Mouse (Mus musculus) cortical plate, adult 2 months (tissue): ENCODE measurements around the gene Dse. TPM values are rescaled to one million over a fixed set of nuclear protein-coding genes. Genes with fewer than 3 reads are reported as not detected.

Source experiments
- H3K27ac ChIP-seq: fragments of 200-500 bp; 2 replicates; pipeline ENCODE4 v1.5.1; 2012; ENCODE audit warnings: low read length, control low read depth, inconsistent platforms; ENCODE audit not compliant: insufficient read depth
- H3K4me1 ChIP-seq: fragments of 200-500 bp; 2 replicates; pipeline ENCODE4 v1.6.1; 2011; ENCODE audit warnings: low read length; ENCODE audit not compliant: control insufficient read depth, insufficient read depth
- H3K4me3 ChIP-seq: fragments of 200-500 bp; 2 replicates; pipeline ENCODE4 v1.5.1; 2011; ENCODE audit warnings: mild to moderate bottlenecking, low read length, control low read depth; ENCODE audit not compliant: insufficient read depth
- CTCF ChIP-seq: fragments of 200-500 bp; IDR thresholded peaks from 2 replicates; pipeline ENCODE4 v1.5.1; 2011; ENCODE audit warnings: mild to moderate bottlenecking, control low read depth, low read length; ENCODE audit not compliant: insufficient read depth; ENCODE audit errors: extremely low read depth
- POLR2A ChIP-seq: fragments of 200-500 bp; IDR thresholded peaks from 2 replicates; pipeline ENCODE4 v1.6.1; 2011; ENCODE audit warnings: mild to moderate bottlenecking, low read length, control low read depth; ENCODE audit not compliant: insufficient read depth; ENCODE audit errors: extremely low read depth
- polyA plus RNA-seq: library from polyadenylated mRNA; depleted of rRNA; stranded (reverse); fragments of >200 nt; gene quantifications from 2 replicates; pipeline ENCODE4 v1.2.3, GENCODE M21; 2012

Gene Dse
- polyA plus RNA-seq, 1 experiment: 2.8 TPM

DNA sequence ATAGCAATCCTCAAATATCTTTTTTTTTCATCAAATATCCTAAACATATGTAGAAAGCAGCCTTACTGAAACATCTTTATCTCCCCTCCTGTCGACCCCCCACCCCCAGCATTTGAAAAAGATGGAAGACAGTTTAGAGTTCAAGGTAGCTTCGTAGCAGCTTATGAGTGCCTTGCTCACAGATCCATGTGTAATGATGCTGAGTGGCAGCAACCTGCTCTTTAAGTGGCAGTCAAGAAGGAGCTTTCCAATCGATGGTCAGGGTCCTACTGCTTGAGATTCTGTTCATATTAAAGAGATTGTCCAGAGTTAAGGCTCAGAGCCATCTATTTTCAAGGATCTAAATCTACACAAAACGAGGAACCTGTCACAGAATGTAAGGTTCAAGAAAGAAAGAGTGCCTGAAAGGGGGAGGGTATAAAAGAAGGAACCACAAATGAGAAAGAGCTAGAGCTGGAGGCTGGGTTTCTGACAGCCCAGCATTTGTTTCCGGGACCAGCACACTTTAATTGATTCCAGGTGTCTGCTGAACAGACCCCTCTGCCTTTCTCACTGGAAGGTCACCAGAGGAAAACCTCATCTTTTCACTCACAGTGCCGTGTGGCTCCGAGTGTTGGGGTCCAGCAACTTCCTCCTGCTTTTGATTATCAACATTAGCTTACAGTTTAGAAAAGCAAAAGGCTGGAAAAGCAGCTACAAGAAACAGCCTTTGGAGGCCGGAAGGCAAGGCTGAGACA is 31.5 kb downstream of the Dse start:
- no peak overlapping the region for H3K27ac ChIP-seq
- H3K4me3 ChIP-seq: no peak overlapping the region
- no peaks in the 10 kb centered on the region for H3K4me1 ChIP-seq
- no peak for TF ChIP-seq POLR2A
- TF ChIP-seq CTCF: no peak

DNA sequence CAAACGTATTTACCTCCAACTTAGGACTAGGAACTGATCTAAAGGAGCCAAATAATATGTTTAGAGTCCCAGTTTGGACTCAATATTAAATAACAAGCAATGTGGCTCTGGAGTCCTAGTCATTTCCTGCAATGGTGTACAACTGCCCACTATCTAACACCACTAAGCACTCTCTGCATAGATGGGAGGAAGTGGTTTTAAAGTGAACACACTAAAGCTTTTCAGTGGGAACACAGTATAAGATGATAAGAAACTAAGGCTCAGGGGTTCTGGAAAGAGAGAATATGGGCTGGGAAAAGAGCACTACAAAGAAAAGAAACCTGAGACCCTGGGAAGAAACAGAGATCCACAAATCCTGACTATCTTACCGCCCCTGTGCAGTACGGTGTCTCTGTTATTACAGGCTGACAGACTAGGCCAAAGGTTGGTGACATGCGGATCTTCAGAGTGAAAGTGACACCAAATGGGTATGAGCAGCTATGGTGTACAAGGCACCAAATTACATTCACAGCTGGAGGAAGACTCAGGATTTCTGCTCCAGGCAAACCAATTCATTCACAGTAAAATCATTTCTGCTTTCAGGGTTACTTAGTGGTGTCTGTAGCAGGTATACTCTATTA is 34.7 kb downstream of the Dse start:
- Histone ChIP-seq H3K27ac (no peak overlapping the region), H3K4me3 (no peak overlapping the region), H3K4me1 (no peaks in the 10 kb centered on the region)
- TF ChIP-seq POLR2A (no peak), CTCF (no peak)

DNA sequence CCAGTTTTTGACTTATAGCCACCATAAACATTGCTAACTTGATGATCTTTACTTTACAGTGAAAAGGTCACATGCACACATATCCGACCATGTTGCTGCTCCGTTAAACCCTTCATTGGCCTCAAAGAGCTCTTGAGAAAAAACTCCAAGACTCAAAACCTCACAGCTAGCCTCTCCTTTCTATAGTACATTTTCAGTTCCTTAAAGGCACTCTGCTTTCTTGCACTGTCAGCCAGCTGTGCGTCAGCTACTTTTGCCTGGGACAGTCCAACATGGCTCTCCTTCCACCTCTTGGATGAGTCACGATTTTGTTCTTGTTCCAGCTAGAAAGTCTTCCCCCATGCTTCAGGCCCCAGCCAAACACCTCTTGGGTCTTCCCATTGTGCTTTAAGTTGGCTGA is 35.9 kb downstream of the Dse start:
- TF ChIP-seq CTCF (no peak), POLR2A (no peak)
- H3K4me3 ChIP-seq: no peak overlapping the region
- H3K27ac ChIP-seq: no peak overlapping the region
- no peaks in the 10 kb centered on the region for H3K4me1 ChIP-seq

DNA sequence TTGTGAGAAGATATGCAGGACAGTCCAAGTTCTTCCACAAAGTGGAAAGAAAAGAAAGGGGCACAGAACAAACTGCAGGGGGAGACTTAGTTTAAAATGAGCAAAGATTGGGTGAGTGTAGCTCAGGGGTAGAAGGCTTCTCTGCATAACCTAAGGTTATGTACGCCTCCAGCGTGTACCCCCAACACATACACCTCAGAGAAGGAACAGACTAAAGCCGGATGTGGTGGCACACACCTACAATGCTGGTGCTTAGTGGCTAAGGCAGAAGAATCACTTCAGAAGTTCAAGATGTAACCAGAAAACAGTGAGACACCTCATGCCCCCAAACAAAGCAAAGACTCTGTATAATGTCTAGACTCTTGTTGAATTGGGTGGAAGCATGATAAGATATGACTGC is 36.3 kb downstream of the Dse start:
- Histone ChIP-seq H3K4me1 (no peaks in the 10 kb centered on the region), H3K4me3 (no peak overlapping the region), H3K27ac (no peak overlapping the region)
- TF ChIP-seq CTCF (no peak), POLR2A (no peak)

DNA sequence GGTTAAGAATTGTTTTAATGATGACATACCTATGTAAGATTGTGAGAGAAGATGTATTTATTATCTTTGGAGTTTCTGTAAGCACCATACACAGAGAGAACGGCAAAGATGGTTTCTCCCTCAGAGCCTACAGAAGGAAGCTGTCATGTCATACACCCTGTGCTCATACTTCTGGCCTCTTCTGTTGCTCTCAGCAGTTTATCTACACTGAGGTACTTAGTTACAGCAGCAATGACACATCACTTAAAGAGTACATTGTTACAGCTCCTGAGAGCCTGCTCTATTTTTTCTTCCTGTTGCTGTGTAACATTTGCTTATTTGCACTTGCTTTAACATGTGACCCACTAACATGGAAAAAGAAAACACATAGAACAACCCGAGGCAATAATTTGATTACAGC is 40.5 kb downstream of the Dse start:
- TF ChIP-seq CTCF (no peak), POLR2A (no peak)
- H3K27ac ChIP-seq: no peak overlapping the region

DNA sequence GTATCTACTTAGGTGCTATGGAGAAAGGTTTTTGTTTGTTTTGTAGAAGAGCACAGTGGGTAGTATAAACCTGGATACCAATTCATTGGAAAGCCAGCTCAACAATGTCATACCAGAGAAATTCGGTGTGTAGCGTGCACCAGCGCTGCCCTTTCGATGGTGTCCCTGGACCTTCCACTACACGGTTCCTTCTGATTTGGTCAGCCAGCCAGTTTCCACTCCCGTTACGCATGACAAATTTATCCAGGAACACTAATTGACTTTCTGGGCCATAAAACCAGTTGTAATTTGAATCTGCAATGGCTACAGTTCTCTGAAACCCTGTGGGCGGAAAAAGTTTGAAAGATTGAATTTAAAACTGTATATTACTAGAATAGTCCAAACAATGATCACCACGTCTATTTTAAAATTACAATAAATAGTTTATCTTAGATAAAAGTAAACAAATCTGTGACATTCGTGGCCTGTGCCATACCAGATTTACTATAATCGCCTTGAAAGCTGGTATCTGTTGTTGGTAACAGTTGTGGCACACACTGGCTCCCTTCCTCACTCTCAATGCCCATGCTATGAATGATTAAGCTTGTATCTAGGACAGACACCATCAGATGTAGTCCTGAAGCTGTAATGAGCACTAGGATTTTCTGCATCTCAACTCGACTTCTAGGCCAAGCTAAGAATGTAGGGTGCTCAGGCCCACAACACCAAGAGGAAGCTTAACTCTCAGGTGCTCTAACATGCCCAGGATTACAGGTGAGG is 51.5 kb downstream of the Dse start:
- Histone ChIP-seq H3K27ac (no peak overlapping the region), H3K4me1 (no peaks in the 10 kb centered on the region), H3K4me3 (no peak overlapping the region)
- no peak for TF ChIP-seq CTCF
- no peak for TF ChIP-seq POLR2A

More for the DNA sequence above, 40.5 kb downstream of the Dse start:
- H3K4me3 ChIP-seq: no peak overlapping the region
- H3K4me1 ChIP-seq: no peaks in the 10 kb centered on the region

DNA sequence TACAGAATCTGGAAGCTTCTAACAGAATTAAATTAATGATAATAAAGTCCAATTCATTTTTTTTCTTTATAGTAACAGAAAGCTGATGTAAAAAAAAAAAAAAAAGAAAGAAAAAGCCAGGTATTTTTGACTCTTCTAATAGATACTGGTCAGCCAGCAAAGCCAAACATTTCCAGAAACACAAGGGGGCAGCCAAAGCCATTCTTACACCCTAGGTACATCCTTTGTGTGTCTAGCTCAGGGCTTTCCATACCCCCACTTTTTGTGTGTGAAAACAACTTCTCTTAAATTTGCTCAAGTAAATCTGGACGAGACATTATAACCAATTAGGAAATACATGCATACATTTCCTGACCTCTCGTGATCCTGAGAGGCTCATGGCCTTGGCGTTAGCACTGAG is 55.7 kb downstream of the Dse start:
- TF ChIP-seq CTCF (peak; percentile 19; the same call in 1 of the 2 replicates), POLR2A (no peak)
- Histone ChIP-seq H3K27ac (no peak overlapping the region), H3K4me3 (no peak overlapping the region), H3K4me1 (no peaks in the 10 kb centered on the region)

DNA sequence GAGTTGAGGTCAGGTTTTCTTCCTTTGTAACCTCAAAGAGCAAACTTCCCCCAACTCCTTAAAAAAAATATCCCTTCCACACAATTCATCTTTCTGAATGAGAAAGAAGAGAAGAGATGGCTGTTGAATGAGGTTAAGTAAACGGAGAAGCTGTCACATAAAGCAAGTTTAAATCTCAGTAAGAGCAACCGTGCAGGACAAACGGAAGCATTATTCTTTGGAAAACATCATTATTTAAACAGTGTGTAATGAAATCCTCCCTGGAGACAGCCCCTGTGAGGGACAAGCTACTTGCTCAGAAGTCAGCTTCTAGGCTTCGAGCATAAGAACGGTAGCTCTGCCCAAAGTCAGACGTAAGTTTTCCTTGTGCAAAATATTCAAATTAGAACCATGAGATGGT is 57.1 kb downstream of the Dse start:
- no peak for TF ChIP-seq POLR2A
- TF ChIP-seq CTCF: no peak
- Histone ChIP-seq H3K4me3 (no peak overlapping the region), H3K4me1 (no peaks in the 10 kb centered on the region), H3K27ac (no peak overlapping the region)

DNA sequence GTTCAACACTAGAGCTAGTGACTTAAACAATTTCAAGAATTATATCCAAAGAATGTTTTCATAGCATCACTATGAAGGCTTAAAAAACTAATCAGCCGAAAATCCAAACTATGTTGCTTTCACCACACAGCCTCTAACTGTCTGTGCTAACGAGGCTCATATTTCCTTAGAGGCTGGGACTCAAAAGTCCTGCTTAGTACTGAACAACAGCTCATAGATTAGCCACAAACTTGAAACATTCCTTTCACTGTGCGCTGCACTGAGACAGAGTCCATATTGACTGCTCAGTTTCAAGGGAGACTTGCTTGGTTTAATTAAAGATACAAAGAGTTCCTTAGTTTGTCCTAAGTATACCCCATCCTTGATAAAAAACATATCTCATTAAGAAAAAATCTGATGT is 57.7 kb downstream of the Dse start:
- Histone ChIP-seq H3K4me3 (no peak overlapping the region), H3K27ac (no peak overlapping the region), H3K4me1 (no peaks in the 10 kb centered on the region)
- TF ChIP-seq CTCF: no peak
- TF ChIP-seq POLR2A: no peak

DNA sequence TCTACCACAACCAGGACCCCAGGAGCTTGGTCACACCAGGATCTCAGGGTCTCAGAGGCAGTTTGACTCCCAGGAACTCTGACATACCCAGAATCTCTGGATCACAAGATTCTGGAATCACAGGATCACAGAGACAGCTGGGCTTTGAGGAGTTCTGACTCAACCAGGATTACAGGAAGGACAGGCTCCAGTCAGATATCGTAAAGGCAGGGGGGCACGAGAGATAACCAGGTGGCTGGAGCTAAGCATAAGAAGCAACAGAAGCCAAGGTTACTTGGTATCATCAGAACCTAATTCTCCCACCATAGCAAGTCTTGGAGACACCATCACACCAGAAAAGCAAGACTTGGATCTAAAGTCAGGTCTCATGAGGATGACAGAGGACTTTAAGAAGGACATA is 65.8 kb downstream of the Dse start:
- Histone ChIP-seq H3K27ac (no peak overlapping the region), H3K4me3 (no peak overlapping the region), H3K4me1 (no peaks in the 10 kb centered on the region)
- TF ChIP-seq POLR2A: no peak
- no peak for TF ChIP-seq CTCF

DNA sequence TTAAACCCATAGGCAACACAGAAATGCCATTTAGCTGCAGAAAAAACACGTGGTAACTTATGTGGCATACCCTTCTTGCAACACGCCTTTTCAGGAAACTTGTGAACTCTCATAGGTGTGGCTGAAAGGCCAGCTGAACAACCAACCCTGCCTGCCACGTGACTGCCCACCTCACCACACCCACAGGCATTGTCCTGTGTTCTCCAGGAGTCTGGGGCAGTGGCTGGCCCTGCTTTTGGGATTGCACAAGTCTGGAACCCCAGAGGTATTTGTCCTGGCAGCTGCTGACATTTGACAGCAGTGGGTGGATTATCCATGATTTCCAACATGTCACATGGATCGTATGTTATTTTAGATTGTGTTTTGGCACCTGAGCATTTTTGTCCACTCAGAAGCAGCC is 67.7 kb downstream of the Dse start:
- TF ChIP-seq CTCF: no peak
- TF ChIP-seq POLR2A: no peak
- Histone ChIP-seq H3K4me3 (no peak overlapping the region), H3K27ac (no peak overlapping the region), H3K4me1 (no peaks in the 10 kb centered on the region)
